Mouse (Mus musculus) CH12.LX (cell line): ENCODE results near the gene Sel1l. TPM values are rescaled to one million over a fixed set of nuclear protein-coding genes. Genes with fewer than 3 reads are reported as not detected.

Experiments used
- DNase-seq: peaks from one replicate; pipeline ENCODE4 v3.0.0-alpha.2; 2013; ENCODE audit errors: extremely low read depth
- H3K27ac ChIP-seq: 2 replicates; pipeline ENCODE4 v1.5.1; 2012; ENCODE audit warnings: low read depth, mild to moderate bottlenecking, control low read depth, moderate library complexity; ENCODE audit not compliant: insufficient read depth
- H3K27me3 ChIP-seq: replicated peaks from 2 replicates; pipeline ENCODE3; 2012; ENCODE audit warnings: inconsistent platforms
- H3K36me3 ChIP-seq, 2 experiments: replicated peaks in 1 of 2; 2 replicates each; pipeline versions ENCODE3 to v1.6.1; 2012; ENCODE audit warnings: inconsistent platforms in 1 of 2, low read length in 1 of 2, mild to moderate bottlenecking in 1 of 2, mixed read lengths in 1 of 2, moderate library complexity in 1 of 2; ENCODE audit not compliant: control insufficient read depth in 1 of 2, insufficient read depth in 1 of 2
- H3K4me1 ChIP-seq, 2 experiments: 2 replicates each; pipeline ENCODE4 v1.6.1; 2012; ENCODE audit warnings: inconsistent platforms in 1 of 2, moderate library complexity in 1 of 2; ENCODE audit not compliant: insufficient read depth in 2 of 2, control insufficient read depth in 1 of 2
- H3K4me2 ChIP-seq: 2 replicates; pipeline ENCODE4 v1.6.1; 2012; ENCODE audit warnings: low read depth, mild to moderate bottlenecking, control low read depth; ENCODE audit not compliant: poor library complexity, insufficient read depth, severe bottlenecking
- H3K4me3 ChIP-seq, 3 experiments: fragments of 150-350 bp in 1 of 3; sonication (generic) in 1 of 3; replicated peaks in 1 of 3; 2 replicates each; pipeline versions ENCODE3 to v1.5.1; 2011 to 2012; ENCODE audit warnings: low read depth in 2 of 3, low read length in 2 of 3, mild to moderate bottlenecking in 2 of 3, moderate library complexity in 2 of 3, control low read depth in 1 of 3, improper control_type of control experiment in 1 of 3, inconsistent platforms in 1 of 3, mixed read lengths in 1 of 3; ENCODE audit not compliant: poor library complexity in 1 of 3
- H3K79me2 ChIP-seq: replicated peaks from 2 replicates; pipeline ENCODE4 v1.6.1; 2012; ENCODE audit warnings: mild to moderate bottlenecking, moderate library complexity; ENCODE audit not compliant: control insufficient read depth, poor library complexity, insufficient read depth, severe bottlenecking; ENCODE audit errors: extremely low read depth
- H3K9ac ChIP-seq: 2 replicates; pipeline ENCODE4 v1.6.1; 2012; ENCODE audit warnings: low read depth, mild to moderate bottlenecking, control low read depth, moderate library complexity; ENCODE audit not compliant: insufficient read depth
- H3K9me3 ChIP-seq: replicated peaks from 2 replicates; pipeline ENCODE3; 2012; ENCODE audit warnings: low read length, inconsistent platforms, mixed read lengths
- BHLHE40 ChIP-seq: IDR thresholded peaks from 2 replicates; pipeline ENCODE4 v1.6.1; 2011; ENCODE audit warnings: mild to moderate bottlenecking, low read depth, low read length, improper control_type of control experiment
- CHD1 ChIP-seq: IDR thresholded peaks from 2 replicates; pipeline ENCODE4 v1.6.1; 2012; ENCODE audit warnings: low read depth, low read length, improper control_type of control experiment, inconsistent platforms
- CHD2 ChIP-seq: IDR thresholded peaks from 2 replicates; pipeline ENCODE4 v1.6.1; 2011; ENCODE audit warnings: low read length, improper control_type of control experiment
- CTCF ChIP-seq, 2 experiments: IDR thresholded peaks in 1 of 2; conservative IDR thresholded peaks in 1 of 2; 2 replicates each; pipeline ENCODE4 v1.5.1; 2011 to 2012; ENCODE audit warnings: low read depth in 2 of 2, low read length in 2 of 2, improper control_type of control experiment in 1 of 2, inconsistent platforms in 1 of 2, mild to moderate bottlenecking in 1 of 2, moderate library complexity in 1 of 2
- ELF1 ChIP-seq: IDR thresholded peaks from 2 replicates; pipeline ENCODE4 v1.6.1; 2014; ENCODE audit warnings: low read depth, mild to moderate bottlenecking, inconsistent platforms, low read length, improper control_type of control experiment
- EP300 ChIP-seq: IDR thresholded peaks from 2 replicates; pipeline ENCODE4 v1.6.1; 2011; ENCODE audit warnings: low read length, improper control_type of control experiment
- ETS1 ChIP-seq: conservative IDR thresholded peaks from 2 replicates; pipeline ENCODE4 v1.6.1; 2012; ENCODE audit warnings: low read depth, mild to moderate bottlenecking, inconsistent platforms, low read length, improper control_type of control experiment, moderate library complexity
- GABPA ChIP-seq: IDR thresholded peaks from 2 replicates; pipeline ENCODE4 v1.6.1; 2012; ENCODE audit warnings: low read depth, low read length, improper control_type of control experiment, inconsistent platforms; ENCODE audit not compliant: insufficient replicate concordance
- HCFC1 ChIP-seq: IDR thresholded peaks from 2 replicates; pipeline ENCODE4 v1.6.1; 2012; ENCODE audit warnings: low read depth, mild to moderate bottlenecking, inconsistent platforms, low read length, improper control_type of control experiment
- IRF4 ChIP-seq: IDR thresholded peaks from 2 replicates; pipeline ENCODE4 v1.6.1; 2014; ENCODE audit warnings: low read depth, mild to moderate bottlenecking, inconsistent platforms, low read length, improper control_type of control experiment
- JUND ChIP-seq: conservative IDR thresholded peaks from 2 replicates; pipeline ENCODE4 v1.6.1; 2011; ENCODE audit warnings: low read depth, low read length, improper control_type of control experiment
- KAT2A ChIP-seq: IDR thresholded peaks from 2 replicates; pipeline ENCODE4 v1.6.1; 2012; ENCODE audit warnings: low read length, improper control_type of control experiment, inconsistent platforms; ENCODE audit not compliant: insufficient replicate concordance
- MAX ChIP-seq: IDR thresholded peaks from 2 replicates; pipeline ENCODE4 v1.6.1; 2011; ENCODE audit warnings: low read length, improper control_type of control experiment
- MAZ ChIP-seq: IDR thresholded peaks from 2 replicates; pipeline ENCODE4 v1.6.1; 2012; ENCODE audit warnings: low read depth, mild to moderate bottlenecking, inconsistent platforms, low read length, improper control_type of control experiment, moderate library complexity
- MXI1 ChIP-seq: IDR thresholded peaks from 2 replicates; pipeline ENCODE4 v1.6.1; 2011; ENCODE audit warnings: mild to moderate bottlenecking, low read depth, low read length, improper control_type of control experiment
- MYC ChIP-seq: IDR thresholded peaks from 2 replicates; pipeline ENCODE4 v1.6.1; 2011; ENCODE audit warnings: low read depth, mild to moderate bottlenecking, improper control_type of control experiment, low read length
- NELFE ChIP-seq: IDR thresholded peaks from 2 replicates; pipeline ENCODE4 v1.6.1; 2011; ENCODE audit warnings: low read depth, low read length, improper control_type of control experiment
- PAX5 ChIP-seq: IDR thresholded peaks from 2 replicates; pipeline ENCODE4 v1.6.1; 2012; ENCODE audit warnings: low read length, inconsistent platforms, mixed read lengths
- POLR2AphosphoS2 ChIP-seq: IDR thresholded peaks from 2 replicates; pipeline ENCODE4 v1.6.1; 2011; ENCODE audit warnings: low read depth, low read length, improper control_type of control experiment
- RAD21 ChIP-seq: IDR thresholded peaks from 2 replicates; pipeline ENCODE4 v1.6.1; 2011; ENCODE audit warnings: low read depth, mild to moderate bottlenecking, low read length, improper control_type of control experiment, moderate library complexity
- SIN3A ChIP-seq: IDR thresholded peaks from 2 replicates; pipeline ENCODE4 v1.6.1; 2012; ENCODE audit warnings: low read length, improper control_type of control experiment, inconsistent platforms
- SMC3 ChIP-seq: IDR thresholded peaks from 2 replicates; pipeline ENCODE4 v1.6.1; 2011; ENCODE audit warnings: low read depth, low read length, improper control_type of control experiment
- TBP ChIP-seq: conservative IDR thresholded peaks from 2 replicates; pipeline ENCODE4 v1.6.1; 2011; ENCODE audit warnings: low read depth, low read length, improper control_type of control experiment
- TCF12 ChIP-seq: IDR thresholded peaks from 2 replicates; pipeline ENCODE4 v1.6.1; 2014; ENCODE audit warnings: low read depth, mild to moderate bottlenecking, inconsistent platforms, low read length, improper control_type of control experiment
- UBTF ChIP-seq: IDR thresholded peaks from 2 replicates; pipeline ENCODE4 v1.6.1; 2012; ENCODE audit warnings: low read depth, mild to moderate bottlenecking, inconsistent platforms, low read length, improper control_type of control experiment, moderate library complexity
- USF1 ChIP-seq: IDR thresholded peaks from 2 replicates; pipeline ENCODE4 v1.6.1; 2014; ENCODE audit warnings: low read depth, mild to moderate bottlenecking, inconsistent platforms, low read length, improper control_type of control experiment
- USF2 ChIP-seq: conservative IDR thresholded peaks from 2 replicates; pipeline ENCODE4 v1.6.1; 2011; ENCODE audit warnings: low read depth, low read length, improper control_type of control experiment
- ZC3H11A ChIP-seq: IDR thresholded peaks from 2 replicates; pipeline ENCODE4 v1.6.1; 2012; ENCODE audit warnings: low read depth, mild to moderate bottlenecking, inconsistent platforms, low read length, improper control_type of control experiment
- ZKSCAN1 ChIP-seq: IDR thresholded peaks from 2 replicates; pipeline ENCODE4 v1.6.1; 2012; ENCODE audit warnings: low read depth, inconsistent platforms, low read length, improper control_type of control experiment, borderline replicate concordance
- dilution Hi-C: fragments of 300-500 bp; cut with MboI; formaldehyde crosslinking; loops from 2 replicates; pipeline ENCODE4 v1.14.3; 2020; ENCODE audit warnings: low sequenced_read_pairs; ENCODE audit not compliant: extremely low pct_unique_long_range_greater_than_20kb, extremely low pct_ligation_motif_present
- in situ Hi-C: fragments of 300-500 bp; cut with MboI; formaldehyde crosslinking; loops from 3 replicates; pipeline ENCODE4 v1.14.3; 2019; ENCODE audit warnings: low sequenced_read_pairs, low pct_ligation_motif_present, low pct_unique_long_range_greater_than_20kb, mixed read lengths
- polyA plus RNA-seq: library from polyadenylated mRNA; unstranded; fragments of >175 nt; gene quantifications from 2 replicates; pipeline ENCODE4 v1.2.1, GENCODE M21; 2012; ENCODE audit warnings: low read depth; ENCODE audit not compliant: insufficient read length
- total RNA-seq, 2 experiments: library from RNA; depleted of rRNA; stranded (reverse); fragments of 300-350 nt in 1 of 2; fragments of >200 nt in 1 of 2; gene quantifications; 2 replicates each; pipeline ENCODE4 v1.2.3; 2012 to 2014

Gene Sel1l
- total and polyA plus RNA-seq, 3 experiments = 46.6 to 155 (median 84.7) TPM

DNA sequence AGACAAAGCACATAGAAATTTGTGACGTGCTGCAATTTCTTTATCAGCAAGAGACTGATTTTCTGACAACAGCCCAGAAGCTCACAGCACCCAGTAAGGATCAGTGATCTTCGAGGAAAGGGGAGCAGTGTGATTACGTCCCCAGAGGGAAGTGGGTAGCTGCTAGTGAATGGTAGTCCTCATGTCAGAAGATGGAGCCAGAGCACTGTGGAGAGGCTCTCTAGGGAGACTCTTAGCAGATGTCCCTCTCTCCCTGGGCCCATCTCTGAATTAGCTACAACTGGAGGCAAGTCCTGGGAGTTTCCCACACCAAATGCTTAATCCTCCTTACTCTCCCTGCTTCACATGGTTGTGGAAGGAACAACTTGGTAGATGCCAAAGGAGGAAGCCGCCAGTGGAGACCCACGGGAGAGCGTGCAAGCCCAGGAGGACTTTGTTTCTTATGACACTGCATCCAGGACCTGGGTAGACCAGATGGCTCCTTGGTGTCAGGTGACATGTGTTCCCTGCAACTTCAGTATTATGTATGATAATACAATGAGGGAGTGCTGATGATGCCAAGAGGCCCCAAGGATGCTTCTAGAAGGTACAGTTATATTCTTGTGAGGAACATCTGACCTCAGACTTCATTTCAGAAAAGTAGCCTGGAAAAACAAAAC is 50.1 kb downstream of the Sel1l start:
- peak; percentile 61 for DNase-seq
- no peak overlapping the region for H3K9ac ChIP-seq
- in situ Hi-C loops = loop anchor here (10.0 to 25.0 kb wide), 2 partner anchors 124 to 387 kb away; no protein-coding TSS in a partner anchor
- TF ChIP-seq USF2 (no peak), SMC3 (peak; percentile 65), UBTF (no peak), MAX (no peak), HCFC1 (no peak), POLR2AphosphoS2 (no peak), IRF4 (0 out of 2 replicates have a peak, but pooled peaks have one; percentile 12), TCF12 (no peak), CTCF (conservative IDR thresholded peaks at IDR 0.05 in 1 of 2, IDR thresholded peaks at IDR 0.05 in 1 of 2; ENCODE audit: low read depth in 2 of 2, low read length in 2 of 2) (peak; percentile 9 to 79; a peak in 2 of 4 replicates), TBP (no peak), EP300 (no peak), ZC3H11A (no peak), MYC (0 out of 2 replicates have a peak, but pooled peaks have one; percentile 31), ZKSCAN1 (no peak), PAX5 (no peak), SIN3A (no peak), ETS1 (no peak), GABPA (no peak), ELF1 (no peak), KAT2A (no peak), JUND (no peak), CHD2 (no peak), MXI1 (no peak), NELFE (no peak), MAZ (no peak), RAD21 (peak; percentile 85), BHLHE40 (no peak), CHD1 (no peak), USF1 (no peak)
- TF ChIP-seq, all 38 proteins: peak for 5
- peaks cover 28 to 46% of the 10 kb centered on the region in 2 experiments for H3K4me1 ChIP-seq
- no peaks in the 10 kb centered on the region for H3K9me3 ChIP-seq
- H3K4me2 ChIP-seq = no peak overlapping the region
- no peaks in the 10 kb centered on the region for H3K27me3 ChIP-seq
- no peak overlapping the region for H3K4me3 ChIP-seq
- no peaks in the 10 kb centered on the region for H3K79me2 ChIP-seq
- H3K36me3 ChIP-seq = no peaks in the 10 kb centered on the region
- dilution Hi-C loops = no loop called here
- H3K27ac ChIP-seq = no peak overlapping the region
